Mouse (Mus musculus) heart, embryonic 14.5 days (tissue): Measurements from ENCODE around the gene Ptp4a2. TPM values are rescaled to one million over a fixed set of nuclear protein-coding genes. Genes with fewer than 3 reads are reported as not detected.

Source experiments
- ATAC-seq: fragments of 200-750 bp; cut with Nextera tagmentation; 2 replicates; pipeline ENCODE4 v1.8.0; 2017; ENCODE audit warnings: low read depth, moderate TSS enrichment; ENCODE audit not compliant: insufficient number of reproducible peaks, insufficient read depth, low FRiP score
- H3K27ac ChIP-seq, 2 experiments: fragments of 200-500 bp in 1 of 2; fragments of 300-500 bp in 1 of 2; sonication (generic) in 1 of 2; replicated peaks in 1 of 2; 2 replicates each; pipeline ENCODE4 v1.5.1; 2012 to 2014; ENCODE audit warnings: low read depth in 2 of 2, low read length in 2 of 2, control low read depth in 1 of 2, mild to moderate bottlenecking in 1 of 2, mixed read lengths in 1 of 2; ENCODE audit not compliant: control insufficient read depth in 1 of 2, insufficient read depth in 1 of 2
- H3K27me3 ChIP-seq: fragments of 300-500 bp; sonication (generic); 2 replicates; pipeline ENCODE4 v1.6.1; 2014; ENCODE audit warnings: mild to moderate bottlenecking, low read length, control low read depth; ENCODE audit not compliant: control insufficient read depth, insufficient read depth
- H3K36me3 ChIP-seq: fragments of 300-500 bp; sonication (generic); 2 replicates; pipeline ENCODE4 v1.6.1; 2014; ENCODE audit warnings: mild to moderate bottlenecking, control low read depth, low read length, mixed read lengths; ENCODE audit not compliant: control insufficient read depth, insufficient read depth
- H3K4me1 ChIP-seq, 2 experiments: fragments of 200-500 bp in 1 of 2; fragments of 300-500 bp in 1 of 2; sonication (generic) in 1 of 2; 2 replicates each; pipeline ENCODE4 v1.6.1; 2012 to 2014; ENCODE audit warnings: low read length in 2 of 2, control low read depth in 1 of 2, mixed read lengths in 1 of 2; ENCODE audit not compliant: control insufficient read depth in 2 of 2, insufficient read depth in 2 of 2
- H3K4me2 ChIP-seq: fragments of 300-500 bp; sonication (generic); 2 replicates; pipeline ENCODE4 v1.6.1; 2014; ENCODE audit warnings: mild to moderate bottlenecking, low read length
- H3K4me3 ChIP-seq, 2 experiments: fragments of 200-500 bp in 1 of 2; fragments of 300-500 bp in 1 of 2; sonication (generic) in 1 of 2; 2 replicates each; pipeline ENCODE4 v1.5.1; 2012 to 2014; ENCODE audit warnings: low read length in 2 of 2, mild to moderate bottlenecking in 2 of 2, control low read depth in 1 of 2, low read depth in 1 of 2, moderate library complexity in 1 of 2; ENCODE audit not compliant: control insufficient read depth in 1 of 2, insufficient read depth in 1 of 2
- H3K9ac ChIP-seq: fragments of 300-500 bp; sonication (generic); 2 replicates; pipeline ENCODE4 v1.6.1; 2014; ENCODE audit warnings: mild to moderate bottlenecking, low read length
- H3K9me3 ChIP-seq: fragments of 300-500 bp; sonication (generic); 2 replicates; pipeline ENCODE4 v1.6.1; 2016; ENCODE audit warnings: low read length, control low read depth; ENCODE audit not compliant: control insufficient read depth
- WGBS: fragments of 180-500 bp; shearing (Covaris S2); extraction: QIAGEN DNeasy Blood & Tissue Kit; methylation state at CpG from one replicate; pipeline ENCODE4 v1.1.7; 2014; 5-methylcytosine and 5-hydroxymethylcytosine counted together
- polyA plus RNA-seq: library from polyadenylated mRNA; unstranded; fragments of >200 nt; fragmentation: Nextera tagmentation; extraction: Ambion mirVana; gene quantifications from 2 replicates; pipeline ENCODE4 v1.2.1, GENCODE M21; 2014

The Ptp4a2 gene
- polyA plus RNA-seq, 1 experiment from 2014 or later, result 362 TPM

DNA sequence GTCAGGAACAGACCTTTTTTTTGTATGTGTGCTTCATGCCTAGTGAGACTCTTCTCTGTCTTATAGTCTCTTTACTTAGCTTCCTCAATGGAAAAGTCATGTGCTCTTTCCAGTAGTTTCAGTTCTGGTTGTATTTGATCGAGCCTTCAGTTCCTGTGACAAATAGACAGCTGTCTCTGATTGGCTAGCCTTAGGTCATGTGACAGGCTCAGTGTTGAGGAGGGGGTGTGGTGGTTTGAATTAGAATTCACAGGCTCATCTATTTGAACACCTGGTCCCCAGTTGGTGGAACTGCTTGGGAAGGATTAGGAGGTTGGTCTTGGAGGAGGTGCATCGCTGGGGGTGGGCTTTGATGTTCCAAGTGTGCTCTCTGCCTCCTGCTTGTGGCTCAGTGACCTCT is 21.4 kb upstream of the Ptp4a2 start:
- peaks cover 5 to 12% of the 10 kb centered on the region in 2 experiments for H3K4me1 ChIP-seq
- no peak overlapping the region for H3K27ac ChIP-seq
- no peaks in the 10 kb centered on the region for H3K27me3 ChIP-seq
- H3K9ac ChIP-seq, result no peak overlapping the region
- no peak overlapping the region for H3K4me3 ChIP-seq
- ATAC-seq, result no peak
- no peaks in the 10 kb centered on the region for H3K9me3 ChIP-seq
- H3K36me3 ChIP-seq, result no peaks in the 10 kb centered on the region
- WGBS, result 96% methylated on average over 2 of the region's 2 CpGs
- no peak overlapping the region for H3K4me2 ChIP-seq

DNA sequence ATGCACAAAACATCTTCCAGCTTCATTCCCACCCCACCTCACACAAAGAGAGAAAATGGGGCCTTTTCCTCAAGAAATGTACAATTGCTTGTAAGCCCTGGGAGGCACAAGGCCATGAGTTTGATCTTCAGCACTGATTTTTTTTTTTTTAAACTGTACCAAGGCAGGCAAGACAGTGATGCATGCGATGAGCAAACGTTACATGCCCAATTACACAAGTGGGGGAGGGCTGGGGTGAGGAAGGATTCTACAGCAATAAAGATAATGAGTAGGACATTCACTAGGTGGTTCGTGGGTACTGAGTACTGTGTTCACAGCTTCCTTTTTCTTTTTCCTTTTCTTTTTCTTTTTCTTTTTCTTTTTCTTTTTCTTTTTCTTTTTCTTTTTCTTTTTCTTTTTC is 20.5 kb upstream of the Ptp4a2 start:
- Histone ChIP-seq H3K27ac (no peak overlapping the region), H3K27me3 (no peaks in the 10 kb centered on the region), H3K4me2 (no peak overlapping the region), H3K9me3 (no peaks in the 10 kb centered on the region), H3K36me3 (no peaks in the 10 kb centered on the region), H3K4me1 (peaks cover 13 to 20% of the 10 kb centered on the region in 2 experiments), H3K4me3 (no peak overlapping the region), H3K9ac (no peak overlapping the region)
- ATAC-seq, result no peak
- 78% methylated on average over 3 of the region's 3 CpGs for WGBS

- no peak overlapping the region for H3K27ac ChIP-seq
- 23% methylated on average over 1 of the region's 1 CpGs for WGBS
These were observed 19.6 kb upstream of the Ptp4a2 start for GRCm38 (mm10) chr4:129791399-129791798.

DNA sequence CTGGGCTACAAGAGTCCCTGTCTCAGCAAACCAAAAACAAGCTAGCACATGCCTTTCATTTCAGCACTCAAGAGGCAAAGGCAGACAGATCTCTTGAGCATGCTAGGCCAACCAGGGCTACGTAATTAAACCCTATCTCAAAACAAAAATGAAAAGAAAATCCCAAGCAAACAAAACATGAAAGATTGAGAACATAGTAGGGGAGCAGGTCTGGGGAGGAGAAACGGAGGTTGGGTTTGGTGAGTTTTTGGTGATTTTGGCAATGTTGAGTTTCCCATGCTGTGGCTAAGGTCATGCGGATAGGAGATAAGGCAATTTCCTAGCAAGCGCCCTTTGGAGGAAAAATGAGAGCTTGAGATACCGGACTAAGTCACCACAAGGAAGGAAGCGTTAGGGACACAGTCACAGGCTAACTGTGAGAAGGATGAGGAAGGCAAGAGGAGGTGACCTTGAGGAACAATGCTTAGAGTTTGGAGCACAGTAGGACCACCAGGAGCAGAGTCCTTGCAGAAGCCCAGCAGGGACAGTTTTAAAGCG is 18.3 kb upstream of the Ptp4a2 start:
- H3K4me1 ChIP-seq, result peaks cover 22 to 28% of the 10 kb centered on the region in 2 experiments
- no peak for ATAC-seq
- H3K27me3 ChIP-seq, result no peaks in the 10 kb centered on the region
- H3K27ac ChIP-seq, result no peak overlapping the region
- no peak overlapping the region for H3K9ac ChIP-seq
- 67% methylated on average over 7 of the region's 7 CpGs for WGBS
- H3K4me2 ChIP-seq, result no peak overlapping the region
- H3K4me3 ChIP-seq, result no peak overlapping the region
- no peaks in the 10 kb centered on the region for H3K9me3 ChIP-seq
- H3K36me3 ChIP-seq, result no peaks in the 10 kb centered on the region

More at GRCm38 (mm10) chr4:129791399-129791798, 19.6 kb upstream of the Ptp4a2 start:
- ATAC-seq, result no peak
- Histone ChIP-seq H3K9me3 (no peaks in the 10 kb centered on the region), H3K4me3 (no peak overlapping the region), H3K4me2 (no peak overlapping the region), H3K4me1 (peaks cover 22 to 28% of the 10 kb centered on the region in 2 experiments), H3K27me3 (no peaks in the 10 kb centered on the region), H3K36me3 (no peaks in the 10 kb centered on the region), H3K9ac (no peak overlapping the region)

DNA sequence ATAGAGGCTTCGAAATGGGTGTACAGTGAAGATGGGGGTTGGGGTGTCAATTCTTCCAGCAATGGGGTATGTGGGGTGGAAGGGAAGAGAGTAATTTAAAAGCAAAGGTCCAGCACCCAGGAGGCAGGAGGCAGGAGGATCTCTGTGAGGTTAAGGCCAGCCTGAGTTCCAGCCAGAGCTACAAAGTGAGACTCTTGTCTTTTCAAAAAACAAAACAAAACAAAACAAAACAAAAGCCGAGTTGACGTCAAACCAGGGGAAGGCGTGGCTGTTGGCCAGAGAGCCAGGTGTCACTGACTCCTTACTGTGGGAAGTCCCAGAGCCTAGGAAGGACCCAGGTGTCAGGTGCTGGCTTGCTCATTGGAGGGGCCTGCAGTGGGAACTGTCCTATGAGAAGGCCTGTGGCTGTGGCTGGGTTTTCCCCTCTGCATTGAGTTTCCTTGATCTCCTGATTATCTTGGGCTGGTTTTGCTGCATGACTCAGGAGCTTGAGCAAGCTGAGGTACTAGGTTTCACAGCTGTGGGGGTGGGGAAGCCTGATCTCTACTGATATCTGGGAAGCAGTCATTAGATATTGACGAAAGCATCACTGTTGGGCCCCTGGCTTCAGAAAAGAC is 17.2 kb upstream of the Ptp4a2 start:
- Histone ChIP-seq H3K4me1 (peaks cover 22 to 28% of the 10 kb centered on the region in 2 experiments), H3K9ac (no peak overlapping the region), H3K4me3 (no peak overlapping the region), H3K36me3 (no peaks in the 10 kb centered on the region), H3K27me3 (no peaks in the 10 kb centered on the region), H3K4me2 (no peak overlapping the region), H3K27ac (0 out of 4 replicates have a peak overlapping the region, but pooled peaks of 1 of the 2 experiments have one; percentile 2), H3K9me3 (no peaks in the 10 kb centered on the region)
- no peak for ATAC-seq
- 81% methylated on average over 5 of the region's 5 CpGs for WGBS

- Histone ChIP-seq H3K9ac (peak overlapping the region; percentile 60), H3K4me1 (peaks cover 22 to 28% of the 10 kb centered on the region in 2 experiments), H3K9me3 (no peaks in the 10 kb centered on the region), H3K4me3 (peak overlapping the region; percentile 10 to 13; a peak in 3 of 4 replicates), H3K4me2 (peak overlapping the region; percentile 56), H3K36me3 (no peaks in the 10 kb centered on the region), H3K27ac (peak overlapping the region; percentile 78 to 90), H3K27me3 (no peaks in the 10 kb centered on the region)
- ATAC-seq, result peak; percentile 64
- WGBS, result 12% methylated on average over 17 of the region's 17 CpGs
These were observed 15.7 kb upstream of the Ptp4a2 start for GRCm38 (mm10) chr4:129795151-129795860.

DNA sequence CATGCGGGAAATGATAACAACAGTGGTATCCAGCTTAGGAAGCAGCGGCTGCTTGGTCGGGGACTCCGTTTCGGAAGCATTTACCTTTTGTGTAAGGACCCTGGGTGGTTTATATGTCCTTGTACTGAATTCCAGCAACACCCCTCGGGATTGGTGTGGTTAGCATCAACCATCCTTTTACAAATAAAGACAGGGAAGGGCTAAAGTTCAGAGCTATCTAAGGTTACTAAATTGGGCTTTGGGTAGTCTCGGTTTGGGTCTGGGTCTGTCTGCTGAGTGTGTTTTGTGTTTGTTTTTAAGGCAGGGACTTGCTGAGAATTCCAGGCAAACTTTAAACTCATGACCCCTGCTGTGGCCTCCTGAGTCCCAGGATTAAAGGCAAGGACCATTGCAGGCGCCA is 15.2 kb upstream of the Ptp4a2 start:
- no peak for ATAC-seq
- H3K27me3 ChIP-seq, result no peaks in the 10 kb centered on the region
- no peaks in the 10 kb centered on the region for H3K36me3 ChIP-seq
- no peaks in the 10 kb centered on the region for H3K9me3 ChIP-seq
- H3K4me1 ChIP-seq, result peaks cover 22 to 28% of the 10 kb centered on the region in 2 experiments
- peak overlapping the region; percentile 60 for H3K9ac ChIP-seq
- WGBS, result 24% methylated on average over 8 of the region's 8 CpGs
- peak overlapping the region; percentile 56 for H3K4me2 ChIP-seq
- H3K4me3 ChIP-seq, result peak overlapping the region in 1 of 2 experiments; percentile 10; a peak in 1 of 4 replicates
- H3K27ac ChIP-seq, result peak overlapping the region; percentile 78 to 90
